Mouse (Mus musculus): ENCODE measurements around the gene Fblim1.

DNA sequence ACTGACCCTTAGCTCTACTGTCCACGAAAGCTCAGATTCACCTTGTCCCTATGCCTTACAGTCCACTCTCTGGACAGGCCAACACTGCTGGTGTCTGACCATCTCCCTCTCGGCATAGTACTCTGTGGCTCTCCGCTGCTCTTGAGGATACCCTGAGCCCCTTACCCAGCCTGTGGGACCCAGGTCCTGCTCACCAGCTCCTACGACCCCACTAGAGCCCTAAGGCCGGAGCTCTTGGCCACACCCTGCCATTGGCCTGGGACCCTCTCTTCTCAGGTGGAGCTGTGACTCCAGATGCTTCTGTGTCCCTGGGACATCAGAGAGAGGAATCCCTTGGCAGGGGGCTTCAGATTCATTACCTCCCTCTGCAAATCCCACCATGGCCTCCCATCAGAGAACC lies 475 bp downstream of the Fblim1 start:
- TF ChIP-seq POLR2A (IDR thresholded peaks at IDR 0.05; ENCODE audit: borderline replicate concordance, extremely low read depth, low read depth, low read length) (no peak), CTCF (IDR thresholded peaks at IDR 0.05; ENCODE audit: insufficient read depth, low read length) (no peak)

Data from lung, adult 2 months (tissue).